Mouse (Mus musculus): ENCODE data around the gene Nav1. TPM values are rescaled to one million over a fixed set of nuclear protein-coding genes. Genes with fewer than 3 reads are reported as not detected.

The Nav1 gene
- total RNA-seq, 2 experiments from 2014 or later = 55.4 to 68.4 TPM

- no peak for TF ChIP-seq CTCF (IDR thresholded peaks at IDR 0.05)
- no peak overlapping the region for H3K4me3 ChIP-seq
- intact Hi-C loops (cut with DNase I) = no loop called here
Measured at GRCm38 (mm10) chr1:135470546-135470945, 136.5 kb downstream of the Nav1 start.

GRCm38 (mm10) chr1:135467462-135467861 lies 139.6 kb downstream of the Nav1 start:
- no peak for DNase-seq (ENCODE audit: extremely low spot score in 1 of 2, low spot score in 2 of 2)
- TF ChIP-seq CTCF (IDR thresholded peaks at IDR 0.05) = no peak
- no peak overlapping the region for H3K27ac ChIP-seq
- intact Hi-C loops (cut with DNase I) = no loop called here
- H3K4me3 ChIP-seq = no peak overlapping the region

More at GRCm38 (mm10) chr1:135470546-135470945, 136.5 kb downstream of the Nav1 start:
- no peak for DNase-seq (ENCODE audit: extremely low spot score in 1 of 2, low spot score in 2 of 2)
- no peak overlapping the region for H3K27ac ChIP-seq

- Histone ChIP-seq H3K4me3 (no peak overlapping the region), H3K27ac (no peak overlapping the region)
- intact Hi-C loops (cut with DNase I) = no loop called here
- no peak for DNase-seq (ENCODE audit: extremely low spot score in 1 of 2, low spot score in 2 of 2)
- no peak for TF ChIP-seq CTCF (IDR thresholded peaks at IDR 0.05)
Measured at GRCm38 (mm10) chr1:135466935-135467334, 140.2 kb downstream of the Nav1 start.

- H3K4me3 ChIP-seq = no peak overlapping the region
- intact Hi-C loops (cut with DNase I) = no loop called here
- no peak for DNase-seq (ENCODE audit: extremely low spot score in 1 of 2, low spot score in 2 of 2)
- TF ChIP-seq CTCF (IDR thresholded peaks at IDR 0.05) = no peak
- H3K27ac ChIP-seq = no peak overlapping the region
Measured at GRCm38 (mm10) chr1:135465734-135466133, 141.4 kb downstream of the Nav1 start.

- TF ChIP-seq CTCF (IDR thresholded peaks at IDR 0.05) = no peak
- no peak for DNase-seq (ENCODE audit: extremely low spot score in 1 of 2, low spot score in 2 of 2)
- no peak overlapping the region for H3K4me3 ChIP-seq
- H3K27ac ChIP-seq = peak overlapping the region; percentile 30; the same call in 1 of the 2 replicates
- intact Hi-C loops (cut with DNase I) = no loop called here
Measured at GRCm38 (mm10) chr1:135462736-135463135, 144.4 kb downstream of the Nav1 start.

- H3K4me3 ChIP-seq = no peak overlapping the region
- no peak for TF ChIP-seq CTCF (IDR thresholded peaks at IDR 0.05)
- H3K27ac ChIP-seq = no peak overlapping the region
- intact Hi-C loops (cut with DNase I) = no loop called here
- no peak for DNase-seq (ENCODE audit: extremely low spot score in 1 of 2, low spot score in 2 of 2)
Measured at GRCm38 (mm10) chr1:135462304-135462703, 144.8 kb downstream of the Nav1 start.

GRCm38 (mm10) chr1:135461097-135461730 lies 145.9 kb downstream of the Nav1 start:
- H3K4me3 ChIP-seq = no peak overlapping the region
- DNase-seq (ENCODE audit: extremely low spot score in 1 of 2, low spot score in 2 of 2) = peak; percentile 73 to 87
- intact Hi-C loops (cut with DNase I) = loop anchor here (1.0 to 2.0 kb wide), 3 partner anchors 79 to 238 kb away; no protein-coding TSS in a partner anchor
- TF ChIP-seq CTCF (IDR thresholded peaks at IDR 0.05) = peak; percentile 72
- no peak overlapping the region for H3K27ac ChIP-seq

GRCm38 (mm10) chr1:135460521-135460920 lies 146.6 kb downstream of the Nav1 start:
- no peak for DNase-seq (ENCODE audit: extremely low spot score in 1 of 2, low spot score in 2 of 2)
- no peak for TF ChIP-seq CTCF (IDR thresholded peaks at IDR 0.05)
- intact Hi-C loops (cut with DNase I) = loop anchor here (2.0 kb wide), 1 partner anchor 210 kb away; no protein-coding TSS in a partner anchor

GRCm38 (mm10) chr1:135457860-135458259 lies 149.2 kb downstream of the Nav1 start:
- intact Hi-C loops (cut with DNase I) = no loop called here
- TF ChIP-seq CTCF (IDR thresholded peaks at IDR 0.05) = no peak
- Histone ChIP-seq H3K27ac (no peak overlapping the region), H3K4me3 (no peak overlapping the region)
- DNase-seq (ENCODE audit: extremely low spot score in 1 of 2, low spot score in 2 of 2) = no peak

More at GRCm38 (mm10) chr1:135460521-135460920, 146.6 kb downstream of the Nav1 start:
- no peak overlapping the region for H3K27ac ChIP-seq
- H3K4me3 ChIP-seq = no peak overlapping the region

GRCm38 (mm10) chr1:135452259-135452658 lies 154.8 kb downstream of the Nav1 start:
- peak; percentile 42 to 47 for DNase-seq (ENCODE audit: extremely low spot score in 1 of 2, low spot score in 2 of 2)
- intact Hi-C loops (cut with DNase I) = no loop called here

GRCm38 (mm10) chr1:135451419-135451818 lies 155.7 kb downstream of the Nav1 start:
- DNase-seq (ENCODE audit: extremely low spot score in 1 of 2, low spot score in 2 of 2) = no peak
- Histone ChIP-seq H3K4me3 (no peak overlapping the region), H3K27ac (no peak overlapping the region)
- TF ChIP-seq CTCF (IDR thresholded peaks at IDR 0.05) = no peak
- intact Hi-C loops (cut with DNase I) = no loop called here

More at GRCm38 (mm10) chr1:135452259-135452658, 154.8 kb downstream of the Nav1 start:
- peak; percentile 58 for TF ChIP-seq CTCF (IDR thresholded peaks at IDR 0.05)
- H3K27ac ChIP-seq = no peak overlapping the region
- H3K4me3 ChIP-seq = no peak overlapping the region

- no peak for DNase-seq (ENCODE audit: extremely low spot score in 1 of 2, low spot score in 2 of 2)
- H3K27ac ChIP-seq = no peak overlapping the region
- intact Hi-C loops (cut with DNase I) = no loop called here
- no peak for TF ChIP-seq CTCF (IDR thresholded peaks at IDR 0.05)
- H3K4me3 ChIP-seq = no peak overlapping the region
Measured at GRCm38 (mm10) chr1:135449876-135450275, 157.2 kb downstream of the Nav1 start.

- no peak overlapping the region for H3K27ac ChIP-seq
- intact Hi-C loops (cut with DNase I) = no loop called here
- no peak overlapping the region for H3K4me3 ChIP-seq
- no peak for DNase-seq (ENCODE audit: extremely low spot score in 1 of 2, low spot score in 2 of 2)
- TF ChIP-seq CTCF (IDR thresholded peaks at IDR 0.05) = no peak
Measured at GRCm38 (mm10) chr1:135448940-135449339, 158.2 kb downstream of the Nav1 start.

All from left cerebral cortex, adult 2 months (tissue).